Mouse (Mus musculus): Measurements from ENCODE around the gene Cst3. TPM values are rescaled to one million over a fixed set of nuclear protein-coding genes. Genes with fewer than 3 reads are reported as not detected.
A peak's percentile ranks its signal among the peaks of the same experiment; 100 is the strongest.

The Cst3 gene
- polyA plus RNA-seq, 1 experiment from 2014 or later: 470 TPM

DNA sequence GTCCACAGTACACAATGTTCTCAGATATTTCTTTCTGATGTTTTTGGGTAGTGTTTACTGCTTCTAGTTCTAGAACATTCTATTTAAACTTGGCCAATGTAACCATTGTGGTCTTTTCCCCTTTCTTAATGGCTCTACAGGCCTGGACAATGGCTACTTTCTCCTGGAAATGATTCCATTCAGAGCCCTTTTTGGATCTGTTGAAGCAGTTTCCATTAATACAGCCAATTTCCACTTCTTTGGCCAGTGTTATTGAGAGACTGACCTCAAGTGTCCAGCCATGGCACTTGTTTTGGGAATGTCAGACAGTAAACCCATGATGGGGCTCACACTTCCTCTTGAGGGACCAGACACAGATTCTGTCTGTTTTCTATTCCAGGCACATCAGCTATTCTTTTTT lies 13.8 kb downstream of the Cst3 start:
- Histone ChIP-seq H3K9me3 (replicated peaks; ENCODE audit: control insufficient read depth, low read length) (no peaks in the 10 kb centered on the region), H3K4me3 (replicated peaks; ENCODE audit: low read length) (no peak overlapping the region), H3K36me3 (ENCODE audit: control insufficient read depth, insufficient read depth, low read length) (no peaks in the 10 kb centered on the region)

DNA sequence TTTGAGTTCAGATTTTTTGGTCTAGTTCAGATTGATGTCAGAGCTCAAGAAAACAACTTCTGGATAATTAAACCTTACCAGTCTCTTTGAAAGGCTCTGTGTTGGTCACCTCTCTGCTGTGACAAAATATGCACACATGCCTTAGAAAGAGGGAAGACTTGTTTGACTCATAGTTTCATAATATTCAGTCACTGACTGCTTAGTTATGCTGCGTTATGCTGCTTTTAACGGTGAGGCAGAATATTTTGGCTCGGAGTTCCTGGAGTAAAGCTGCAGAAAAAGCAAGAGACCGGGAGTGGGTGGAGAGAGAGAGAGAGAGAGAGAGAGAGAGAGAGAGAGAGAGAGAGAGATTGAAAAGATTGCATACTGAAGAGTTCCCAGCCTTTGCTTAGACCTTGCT lies 14.5 kb downstream of the Cst3 start:
- Histone ChIP-seq H3K4me3 (replicated peaks; ENCODE audit: low read length) (no peak overlapping the region), H3K9me3 (replicated peaks; ENCODE audit: control insufficient read depth, low read length) (no peaks in the 10 kb centered on the region), H3K9ac (ENCODE audit: low read length) (no peak overlapping the region), H3K27ac (ENCODE audit: low read length) (no peak overlapping the region), H3K36me3 (ENCODE audit: control insufficient read depth, insufficient read depth, low read length) (no peaks in the 10 kb centered on the region), H3K27me3 (ENCODE audit: control insufficient read depth, insufficient read depth, low read length) (no peaks in the 10 kb centered on the region), H3K4me2 (ENCODE audit: low read depth, low read length) (no peak overlapping the region), H3K4me1 (ENCODE audit: control insufficient read depth, insufficient read depth, low read length) (no peaks in the 10 kb centered on the region)
- 74% methylated on average over 4 of the region's 4 CpGs for WGBS
- no peak for ATAC-seq (ENCODE audit: insufficient read depth, low FRiP score)

More for the DNA sequence above, 13.8 kb downstream of the Cst3 start:
- ATAC-seq (ENCODE audit: insufficient read depth, low FRiP score): no peak
- no peak overlapping the region for H3K9ac ChIP-seq (ENCODE audit: low read length)
- no peaks in the 10 kb centered on the region for H3K27me3 ChIP-seq (ENCODE audit: control insufficient read depth, insufficient read depth, low read length)
- H3K4me2 ChIP-seq (ENCODE audit: low read depth, low read length): no peak overlapping the region
- no peak overlapping the region for H3K27ac ChIP-seq (ENCODE audit: low read length)
- no peaks in the 10 kb centered on the region for H3K4me1 ChIP-seq (ENCODE audit: control insufficient read depth, insufficient read depth, low read length)

DNA sequence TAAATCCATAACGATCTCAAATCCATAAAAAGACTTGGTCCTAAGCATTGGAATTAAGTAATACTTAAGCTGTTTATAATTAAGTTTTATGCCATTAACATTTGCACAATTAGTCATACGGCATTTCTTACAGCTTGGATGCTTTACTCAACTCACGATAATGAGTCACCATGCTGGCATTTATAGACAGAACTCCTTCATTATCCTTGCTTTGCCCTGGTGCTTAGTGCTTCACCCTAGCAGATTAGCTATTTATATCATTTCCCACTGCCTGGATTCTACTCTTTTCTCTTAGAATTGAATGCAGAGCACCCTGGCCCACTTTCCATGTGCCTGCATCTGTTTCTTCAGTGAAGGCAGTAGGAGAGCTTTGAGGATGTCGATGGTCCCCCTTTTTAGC lies 18.0 kb downstream of the Cst3 start:
- Histone ChIP-seq H3K36me3 (ENCODE audit: control insufficient read depth, insufficient read depth, low read length) (no peaks in the 10 kb centered on the region), H3K27me3 (ENCODE audit: control insufficient read depth, insufficient read depth, low read length) (no peaks in the 10 kb centered on the region), H3K9ac (ENCODE audit: low read length) (no peak overlapping the region), H3K27ac (ENCODE audit: low read length) (no peak overlapping the region), H3K9me3 (replicated peaks; ENCODE audit: control insufficient read depth, low read length) (no peaks in the 10 kb centered on the region), H3K4me3 (replicated peaks; ENCODE audit: low read length) (no peak overlapping the region), H3K4me2 (ENCODE audit: low read depth, low read length) (no peak overlapping the region), H3K4me1 (ENCODE audit: control insufficient read depth, insufficient read depth, low read length) (no peaks in the 10 kb centered on the region)
- no peak for ATAC-seq (ENCODE audit: insufficient read depth, low FRiP score)
- 61% methylated on average over 4 of the region's 4 CpGs for WGBS

DNA sequence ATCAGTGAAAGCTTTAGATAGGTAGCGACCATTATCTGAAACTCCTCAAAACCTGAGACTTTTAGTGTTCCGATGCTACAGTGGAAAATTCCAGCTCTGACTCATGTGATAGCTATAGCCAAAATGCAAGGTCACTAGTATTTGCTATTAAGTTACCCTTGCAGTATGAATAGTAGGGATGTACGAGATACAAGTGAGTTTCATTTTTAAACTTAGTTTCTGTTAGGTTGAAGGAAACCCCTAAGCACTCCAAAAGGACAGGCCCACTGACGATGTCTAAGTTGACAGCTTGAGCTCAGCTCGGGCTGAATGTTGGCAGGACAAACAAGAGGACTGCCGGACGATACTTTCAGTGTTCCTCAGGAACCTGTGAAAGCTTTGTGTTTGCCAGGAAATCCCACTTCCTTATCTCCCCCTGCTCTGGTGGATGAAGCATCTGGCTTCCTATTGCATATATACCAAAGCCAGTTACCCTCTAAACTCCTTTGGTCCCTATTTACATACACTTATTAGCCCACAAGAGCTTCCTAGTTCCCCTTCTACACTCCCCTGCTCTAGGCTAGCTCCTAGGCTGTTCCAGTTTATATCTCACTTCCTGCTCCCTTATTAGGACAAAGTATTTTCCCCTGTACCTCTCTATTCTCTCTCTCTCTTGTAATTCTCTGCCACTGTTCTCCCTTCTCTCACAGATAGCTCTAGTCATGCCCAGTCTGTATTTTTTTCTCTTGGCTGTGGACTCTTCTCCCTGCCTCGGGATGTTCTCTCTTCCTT lies 18.7 kb downstream of the Cst3 start:
- no peak for ATAC-seq (ENCODE audit: insufficient read depth, low FRiP score)
- Histone ChIP-seq H3K4me2 (ENCODE audit: low read depth, low read length) (peak overlapping the region; percentile 34; the same call in 1 of the 2 replicates), H3K9me3 (replicated peaks; ENCODE audit: control insufficient read depth, low read length) (no peaks in the 10 kb centered on the region), H3K27me3 (ENCODE audit: control insufficient read depth, insufficient read depth, low read length) (no peaks in the 10 kb centered on the region), H3K27ac (ENCODE audit: low read length) (peak overlapping the region; percentile 13; the same call in 1 of the 2 replicates), H3K4me1 (ENCODE audit: control insufficient read depth, insufficient read depth, low read length) (no peaks in the 10 kb centered on the region), H3K4me3 (replicated peaks; ENCODE audit: low read length) (no peak overlapping the region), H3K9ac (ENCODE audit: low read length) (no peak overlapping the region), H3K36me3 (ENCODE audit: control insufficient read depth, insufficient read depth, low read length) (no peaks in the 10 kb centered on the region)
- WGBS: 46% methylated on average over 8 of the region's 8 CpGs

DNA sequence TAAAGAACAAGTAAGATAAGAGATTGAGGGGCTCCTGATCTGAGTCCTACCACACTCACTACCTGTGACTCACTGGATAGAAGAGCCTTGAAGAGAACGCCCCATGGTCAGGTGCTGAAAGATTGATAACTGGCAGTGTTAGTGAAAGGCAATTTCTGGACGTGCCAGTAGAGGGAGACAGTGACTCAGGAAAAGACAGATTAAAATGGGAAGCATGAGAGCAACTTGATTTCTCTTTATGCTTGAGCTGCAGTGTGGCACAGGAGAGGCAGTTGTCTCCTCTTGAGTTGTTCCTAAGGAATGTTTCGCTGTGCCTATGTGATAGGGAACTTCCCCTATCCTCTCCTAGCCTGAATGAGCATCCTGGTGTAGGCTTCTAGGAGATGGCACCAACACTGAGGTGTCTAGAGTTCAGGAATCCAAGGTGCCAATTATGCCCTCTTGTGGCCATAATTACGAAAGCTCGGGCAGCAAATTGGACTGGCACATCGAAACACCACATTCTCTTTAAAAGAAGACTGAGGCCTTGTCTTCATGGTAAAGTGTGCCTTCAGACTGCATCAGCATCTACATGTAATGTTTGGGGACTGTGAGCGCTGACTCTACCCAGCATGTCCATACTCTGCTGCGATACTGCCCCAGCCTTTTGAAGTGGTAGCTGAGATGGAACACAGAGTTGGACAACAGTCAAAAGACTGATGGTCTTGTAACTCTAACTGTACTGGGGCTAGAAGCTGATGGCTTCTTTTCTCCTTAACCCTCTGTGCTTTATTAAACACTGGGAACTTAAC lies 24.2 kb downstream of the Cst3 start:
- H3K4me3 ChIP-seq (replicated peaks; ENCODE audit: low read length): no peak overlapping the region
- H3K4me2 ChIP-seq (ENCODE audit: low read depth, low read length): no peak overlapping the region
- 42% methylated on average over 8 of the region's 8 CpGs for whole genome bisulfite sequencing
- H3K4me1 ChIP-seq (ENCODE audit: control insufficient read depth, insufficient read depth, low read length): no peaks in the 10 kb centered on the region
- peak; percentile 71 for ATAC-seq (ENCODE audit: insufficient read depth, low FRiP score)
- no peaks in the 10 kb centered on the region for H3K36me3 ChIP-seq (ENCODE audit: control insufficient read depth, insufficient read depth, low read length)
- no peaks in the 10 kb centered on the region for H3K27me3 ChIP-seq (ENCODE audit: control insufficient read depth, insufficient read depth, low read length)
- no peak overlapping the region for H3K9ac ChIP-seq (ENCODE audit: low read length)
- no peaks in the 10 kb centered on the region for H3K9me3 ChIP-seq (replicated peaks; ENCODE audit: control insufficient read depth, low read length)
- H3K27ac ChIP-seq (ENCODE audit: low read length): no peak overlapping the region

DNA sequence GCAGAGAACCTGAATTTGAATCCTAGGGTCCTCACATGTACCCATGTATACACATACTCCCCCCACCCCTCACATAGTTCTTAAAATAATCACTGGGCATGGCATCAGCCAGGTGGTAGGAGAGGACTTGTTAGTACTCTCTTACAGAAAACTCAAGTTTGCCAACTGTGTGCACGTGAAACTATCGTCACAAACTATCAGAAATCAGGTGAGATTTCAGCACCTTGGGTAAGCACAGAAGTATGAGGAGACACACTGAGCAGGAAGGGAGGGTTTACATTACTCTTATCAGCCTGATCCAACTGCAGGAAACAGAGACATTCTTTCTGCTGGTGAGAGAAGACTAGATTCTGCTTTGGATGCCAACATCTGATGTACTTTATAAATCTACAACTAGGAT lies 36.3 kb downstream of the Cst3 start:
- no peak for ATAC-seq (ENCODE audit: insufficient read depth, low FRiP score)

DNA sequence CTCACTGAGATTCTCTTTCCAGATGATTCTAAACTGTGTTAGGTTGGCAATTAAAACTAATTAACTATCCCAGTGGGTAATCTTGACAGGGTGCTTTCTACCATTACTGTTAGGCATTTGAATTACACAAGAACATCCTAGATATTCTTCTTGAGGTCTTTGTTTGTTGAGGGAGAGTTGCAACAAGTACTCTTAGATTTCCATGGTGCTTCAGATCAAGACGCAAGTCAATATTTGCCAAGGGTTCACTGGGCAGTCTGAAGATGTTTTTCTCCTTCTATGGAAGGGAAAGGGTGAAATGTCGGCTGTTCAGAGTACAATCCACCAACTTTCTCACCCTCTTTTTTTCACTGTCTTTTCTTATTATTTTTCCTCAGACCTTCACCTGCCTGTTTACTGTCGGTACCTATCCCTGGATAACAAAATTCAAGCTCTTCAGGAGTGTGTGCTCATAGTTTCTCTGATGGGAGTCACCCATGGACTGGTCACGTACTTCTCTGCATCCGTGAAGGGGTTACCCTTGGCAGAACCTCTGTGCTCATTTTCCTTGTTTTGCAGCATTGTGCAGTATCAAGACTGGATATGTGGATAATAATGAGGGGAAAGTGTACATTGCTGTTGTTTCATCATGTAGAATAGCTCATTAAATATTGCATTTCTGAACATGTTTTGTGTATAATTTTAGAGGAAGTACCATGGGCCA lies 37.3 kb downstream of the Cst3 start:
- no peak overlapping the region for H3K9ac ChIP-seq (ENCODE audit: low read length)
- H3K9me3 ChIP-seq (replicated peaks; ENCODE audit: control insufficient read depth, low read length): no peaks in the 10 kb centered on the region
- H3K4me1 ChIP-seq (ENCODE audit: control insufficient read depth, insufficient read depth, low read length): no peaks in the 10 kb centered on the region
- 79% methylated on average over 5 of the region's 5 CpGs for WGBS
- no peak overlapping the region for H3K27ac ChIP-seq (ENCODE audit: low read length)
- no peak overlapping the region for H3K4me3 ChIP-seq (replicated peaks; ENCODE audit: low read length)
- no peak for ATAC-seq (ENCODE audit: insufficient read depth, low FRiP score)
- H3K36me3 ChIP-seq (ENCODE audit: control insufficient read depth, insufficient read depth, low read length): no peaks in the 10 kb centered on the region
- no peak overlapping the region for H3K4me2 ChIP-seq (ENCODE audit: low read depth, low read length)
- H3K27me3 ChIP-seq (ENCODE audit: control insufficient read depth, insufficient read depth, low read length): no peaks in the 10 kb centered on the region

More for the DNA sequence above, 36.3 kb downstream of the Cst3 start:
- Histone ChIP-seq H3K27ac (ENCODE audit: low read length) (no peak overlapping the region), H3K9ac (ENCODE audit: low read length) (no peak overlapping the region), H3K36me3 (ENCODE audit: control insufficient read depth, insufficient read depth, low read length) (no peaks in the 10 kb centered on the region), H3K4me3 (replicated peaks; ENCODE audit: low read length) (no peak overlapping the region), H3K27me3 (ENCODE audit: control insufficient read depth, insufficient read depth, low read length) (no peaks in the 10 kb centered on the region), H3K4me1 (ENCODE audit: control insufficient read depth, insufficient read depth, low read length) (no peaks in the 10 kb centered on the region), H3K4me2 (ENCODE audit: low read depth, low read length) (no peak overlapping the region), H3K9me3 (replicated peaks; ENCODE audit: control insufficient read depth, low read length) (no peaks in the 10 kb centered on the region)
- 87% methylated on average over 2 of the region's 2 CpGs for WGBS

DNA sequence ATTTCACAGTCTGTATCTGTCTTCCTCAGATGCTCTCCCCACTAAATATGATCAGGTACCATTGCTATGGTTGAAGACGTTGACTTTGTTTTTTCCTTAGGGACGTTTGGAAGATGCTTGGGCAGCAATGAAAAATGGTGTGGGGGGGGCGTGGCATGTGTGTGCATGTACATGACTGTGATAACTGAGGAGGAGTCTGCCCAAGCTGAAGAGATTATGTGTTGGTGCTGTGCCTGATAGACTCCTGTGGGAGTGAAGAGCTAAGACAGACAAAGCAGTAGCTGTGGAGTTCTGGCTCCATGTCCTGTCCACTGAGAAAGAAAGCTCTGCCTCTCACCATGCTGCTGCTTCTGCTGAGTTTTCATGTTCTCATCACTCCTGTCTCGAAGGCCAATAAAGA lies 40.6 kb downstream of the Cst3 start, which contains the start of gene Cst9:
Cst9 (plus strand) TSS at position 236 of the 400 bp plus-strand sequence.
- H3K9me3 ChIP-seq (replicated peaks; ENCODE audit: control insufficient read depth, low read length): no peaks in the 10 kb centered on the region
- WGBS: 58% methylated on average over 4 of the region's 4 CpGs
- H3K4me2 ChIP-seq (ENCODE audit: low read depth, low read length): no peak within 1 kb of the TSS
- no peak for ATAC-seq (ENCODE audit: insufficient read depth, low FRiP score)
- H3K27me3 ChIP-seq (ENCODE audit: control insufficient read depth, insufficient read depth, low read length): no peaks in the 10 kb centered on the region
- H3K4me1 ChIP-seq (ENCODE audit: control insufficient read depth, insufficient read depth, low read length): no peaks in the 10 kb centered on the region
- no peaks in the 10 kb centered on the region for H3K36me3 ChIP-seq (ENCODE audit: control insufficient read depth, insufficient read depth, low read length)
- no peak within 1 kb of the TSS for H3K27ac ChIP-seq (ENCODE audit: low read length)
- no peak within 1 kb of the TSS for H3K9ac ChIP-seq (ENCODE audit: low read length)
- no peak within 1 kb of the TSS for H3K4me3 ChIP-seq (replicated peaks; ENCODE audit: low read length)

DNA sequence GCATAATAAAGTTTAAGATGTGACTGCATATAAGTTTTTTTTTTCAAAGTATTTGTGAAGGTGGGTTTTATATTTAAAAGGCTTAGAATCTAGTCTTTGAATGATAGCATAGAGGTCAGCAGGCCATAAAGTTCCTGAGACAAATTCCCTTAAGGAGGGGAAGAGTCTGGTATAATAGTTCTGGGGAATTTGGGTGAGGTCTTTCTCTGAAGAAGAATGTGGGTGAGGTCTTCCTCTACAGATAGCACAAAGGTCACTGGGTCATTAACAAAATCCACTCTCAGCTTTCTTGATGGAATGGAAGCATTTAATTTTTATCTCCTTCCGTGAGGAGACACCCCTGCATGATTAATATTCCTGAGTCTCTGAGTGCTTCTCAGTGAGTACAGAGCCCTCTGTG lies 49.5 kb downstream of the Cst3 start:
- Histone ChIP-seq H3K9ac (ENCODE audit: low read length) (no peak overlapping the region), H3K4me3 (replicated peaks; ENCODE audit: low read length) (no peak overlapping the region), H3K36me3 (ENCODE audit: control insufficient read depth, insufficient read depth, low read length) (no peaks in the 10 kb centered on the region), H3K4me1 (ENCODE audit: control insufficient read depth, insufficient read depth, low read length) (no peaks in the 10 kb centered on the region), H3K27me3 (ENCODE audit: control insufficient read depth, insufficient read depth, low read length) (no peaks in the 10 kb centered on the region), H3K4me2 (ENCODE audit: low read depth, low read length) (no peak overlapping the region), H3K9me3 (replicated peaks; ENCODE audit: control insufficient read depth, low read length) (no peaks in the 10 kb centered on the region), H3K27ac (ENCODE audit: low read length) (no peak overlapping the region)
- WGBS: 22% methylated on average over 1 of the region's 1 CpGs
- ATAC-seq (ENCODE audit: insufficient read depth, low FRiP score): no peak
